Mouse (Mus musculus) intestine, postnatal 0 days (tissue): ENCODE measurements around the gene Selp. TPM values are rescaled to one million over a fixed set of nuclear protein-coding genes. Genes with fewer than 3 reads are reported as not detected.

Source experiments
- ATAC-seq: fragments of 200-750 bp; cut with Nextera tagmentation; 2 replicates; pipeline ENCODE4 v1.8.0; 2017; ENCODE audit warnings: mild to moderate bottlenecking, moderate TSS enrichment, moderate library complexity
- H3K27ac ChIP-seq: fragments of 300-500 bp; sonication (generic); 2 replicates; pipeline ENCODE4 v1.5.1; 2014; ENCODE audit warnings: mild to moderate bottlenecking, low read depth, low read length, moderate library complexity
- H3K27me3 ChIP-seq: fragments of 300-500 bp; sonication (generic); replicated peaks from 2 replicates; pipeline ENCODE4 v1.6.1; 2014; ENCODE audit warnings: low read length, mixed read lengths; ENCODE audit not compliant: control insufficient read depth, insufficient read depth
- H3K36me3 ChIP-seq: fragments of 300-500 bp; sonication (generic); 2 replicates; pipeline ENCODE4 v1.6.1; 2014; ENCODE audit warnings: mild to moderate bottlenecking, moderate library complexity; ENCODE audit not compliant: control insufficient read depth, insufficient read depth
- H3K4me1 ChIP-seq: fragments of 300-500 bp; sonication (generic); replicated peaks from 2 replicates; pipeline ENCODE4 v1.6.1; 2014; ENCODE audit warnings: antibody characterized with exemption, low read length, mixed read lengths; ENCODE audit not compliant: control insufficient read depth, insufficient read depth
- H3K4me2 ChIP-seq: fragments of 300-500 bp; sonication (generic); replicated peaks from 2 replicates; pipeline ENCODE4 v1.6.1; 2014; ENCODE audit warnings: low read depth, mild to moderate bottlenecking, moderate library complexity
- H3K4me3 ChIP-seq: fragments of 300-500 bp; sonication (generic); 2 replicates; pipeline ENCODE4 v1.5.1; 2014; ENCODE audit warnings: low read depth, low read length
- H3K9ac ChIP-seq: fragments of 300-500 bp; sonication (generic); 2 replicates; pipeline ENCODE4 v1.6.1; 2014; ENCODE audit warnings: mild to moderate bottlenecking, low read depth, low read length
- H3K9me3 ChIP-seq: fragments of 300-500 bp; sonication (generic); 2 replicates; pipeline ENCODE4 v1.6.1; 2016; ENCODE audit warnings: mixed run types; ENCODE audit not compliant: control insufficient read depth
- CTCF ChIP-seq: sonication (generic); IDR thresholded peaks from 2 replicates; pipeline ENCODE4 v1.5.1; 2016; ENCODE audit warnings: low read depth, mild to moderate bottlenecking, control low read depth, antibody characterized with exemption, moderate library complexity
- WGBS: fragments of 180-500 bp; shearing (Covaris S2); extraction: QIAGEN DNeasy Blood & Tissue Kit; methylation state at CpG from one replicate; pipeline ENCODE4 v1.1.7; 2014; 5-methylcytosine and 5-hydroxymethylcytosine counted together
- polyA plus RNA-seq: library from polyadenylated mRNA; unstranded; fragments of >200 nt; fragmentation: Nextera tagmentation; extraction: Ambion mirVana; gene quantifications from 2 replicates; pipeline ENCODE4 v1.2.1, GENCODE M21; 2015

The Selp gene
- polyA plus RNA-seq, 1 experiment from 2014 or later = 0.50 TPM

- no peaks in the 10 kb centered on the region for H3K4me1 ChIP-seq
- no peak overlapping the region for H3K27ac ChIP-seq
- 76% methylated on average over 3 of the region's 3 CpGs for WGBS
- no peak overlapping the region for H3K9ac ChIP-seq
- H3K4me2 ChIP-seq = no peak overlapping the region
- H3K9me3 ChIP-seq = no peaks in the 10 kb centered on the region
- no peak for TF ChIP-seq CTCF
- no peaks in the 10 kb centered on the region for H3K27me3 ChIP-seq
- H3K36me3 ChIP-seq = no peaks in the 10 kb centered on the region
- no peak overlapping the region for H3K4me3 ChIP-seq
- no peak for ATAC-seq
Observed at GRCm38 (mm10) chr1:164086797-164087196, 28.3 kb upstream of the Selp start.

- no peaks in the 10 kb centered on the region for H3K36me3 ChIP-seq
- no peak for ATAC-seq
Observed at GRCm38 (mm10) chr1:164087872-164088271, 27.2 kb upstream of the Selp start.

GRCm38 (mm10) chr1:164096780-164097179 is 18.3 kb upstream of the Selp start:
- Histone ChIP-seq H3K36me3 (no peaks in the 10 kb centered on the region), H3K4me1 (no peaks in the 10 kb centered on the region), H3K27me3 (no peaks in the 10 kb centered on the region), H3K9me3 (no peaks in the 10 kb centered on the region), H3K9ac (no peak overlapping the region), H3K4me3 (no peak overlapping the region), H3K4me2 (no peak overlapping the region), H3K27ac (no peak overlapping the region)
- no peak for ATAC-seq
- no peak for TF ChIP-seq CTCF
- WGBS = 29% methylated on average over 6 of the region's 6 CpGs

More at GRCm38 (mm10) chr1:164087872-164088271, 27.2 kb upstream of the Selp start:
- Histone ChIP-seq H3K4me2 (no peak overlapping the region), H3K4me3 (no peak overlapping the region), H3K9me3 (no peaks in the 10 kb centered on the region), H3K27me3 (no peaks in the 10 kb centered on the region), H3K4me1 (no peaks in the 10 kb centered on the region), H3K27ac (no peak overlapping the region), H3K9ac (no peak overlapping the region)
- WGBS = 88% methylated on average over 5 of the region's 5 CpGs
- no peak for TF ChIP-seq CTCF

GRCm38 (mm10) chr1:164097911-164098310 is 17.2 kb upstream of the Selp start:
- H3K4me3 ChIP-seq = no peak overlapping the region
- H3K36me3 ChIP-seq = no peaks in the 10 kb centered on the region
- TF ChIP-seq CTCF = no peak
- no peaks in the 10 kb centered on the region for H3K4me1 ChIP-seq
- H3K27ac ChIP-seq = no peak overlapping the region
- 73% methylated on average over 2 of the region's 2 CpGs for WGBS
- no peaks in the 10 kb centered on the region for H3K9me3 ChIP-seq
- no peaks in the 10 kb centered on the region for H3K27me3 ChIP-seq
- H3K4me2 ChIP-seq = no peak overlapping the region
- ATAC-seq = no peak
- H3K9ac ChIP-seq = no peak overlapping the region

GRCm38 (mm10) chr1:164098372-164098771 is 16.7 kb upstream of the Selp start:
- no peaks in the 10 kb centered on the region for H3K27me3 ChIP-seq
- H3K4me2 ChIP-seq = no peak overlapping the region
- no peak overlapping the region for H3K27ac ChIP-seq
- H3K4me1 ChIP-seq = no peaks in the 10 kb centered on the region
- TF ChIP-seq CTCF = no peak
- no peak overlapping the region for H3K9ac ChIP-seq
- no peak for ATAC-seq
- no peaks in the 10 kb centered on the region for H3K36me3 ChIP-seq
- H3K9me3 ChIP-seq = no peaks in the 10 kb centered on the region
- 71% methylated on average over 2 of the region's 2 CpGs for WGBS
- H3K4me3 ChIP-seq = no peak overlapping the region

- Histone ChIP-seq H3K36me3 (no peaks in the 10 kb centered on the region), H3K4me1 (no peaks in the 10 kb centered on the region), H3K4me2 (no peak overlapping the region), H3K27ac (no peak overlapping the region), H3K27me3 (no peaks in the 10 kb centered on the region), H3K4me3 (no peak overlapping the region), H3K9ac (no peak overlapping the region), H3K9me3 (no peaks in the 10 kb centered on the region)
- TF ChIP-seq CTCF = no peak
- whole genome bisulfite sequencing = 81% methylated on average over 2 of the region's 2 CpGs
- ATAC-seq = no peak
Observed at GRCm38 (mm10) chr1:164109763-164110162, 5.3 kb upstream of the Selp start.
